Mouse (Mus musculus) olfactory bulb, adult 2 months (tissue): ENCODE data around the gene Supt5.

Experiments used
- CTCF ChIP-seq: fragments of 200-500 bp; IDR thresholded peaks from 2 replicates; pipeline ENCODE4 v1.5.1; 2012; ENCODE audit warnings: low read depth, mild to moderate bottlenecking, low read length, moderate library complexity; ENCODE audit not compliant: insufficient read depth
- POLR2A ChIP-seq: fragments of 200-500 bp; IDR thresholded peaks from 2 replicates; pipeline ENCODE4 v1.6.1; 2012; ENCODE audit warnings: mild to moderate bottlenecking, low read depth, low read length, moderate library complexity; ENCODE audit not compliant: insufficient read depth

GRCm38 (mm10) chr7:28381017-28381790 is 42.7 kb upstream of the Supt5 start:
- no peak for TF ChIP-seq POLR2A
- TF ChIP-seq CTCF: no peak
